Mouse (Mus musculus): ENCODE measurements at regions not wholly inside any gene's neighbourhood (a gene's known extent, or its start where the extent isn't known, plus 50 kb on each side); places are given as distances from the start of the nearest gene placed in this dataset.
A peak's percentile ranks its signal among the peaks of the same experiment; 100 is the strongest.

GRCm38 (mm10) chr14:73978694-73979093, 317.7 kb downstream of the Gm21750 start:
- DNase-seq (ENCODE audit: low spot score), result no peak

GRCm38 (mm10) chr14:73996229-73996628, 335.2 kb downstream of the Gm21750 start:
- no peak for DNase-seq (ENCODE audit: low spot score)

GRCm38 (mm10) chr14:73997796-73998195, 336.8 kb downstream of the Gm21750 start:
- DNase-seq (ENCODE audit: low spot score), result no peak

- DNase-seq (ENCODE audit: low spot score), result no peak
These were observed 338.4 kb downstream of the Gm21750 start for GRCm38 (mm10) chr14:73999409-73999909.

- DNase-seq (ENCODE audit: low spot score), result no peak
These were observed 345.9 kb downstream of the Gm21750 start for GRCm38 (mm10) chr14:74006911-74007310.

GRCm38 (mm10) chr14:74011555-74011954, 350.5 kb downstream of the Gm21750 start:
- DNase-seq (ENCODE audit: low spot score), result no peak

- DNase-seq (ENCODE audit: low spot score), result no peak
These were observed 358.4 kb downstream of the Gm21750 start for GRCm38 (mm10) chr14:74019421-74019820.

- DNase-seq (ENCODE audit: low spot score), result peak; percentile 5
These were observed 386.1 kb downstream of the Gm21750 start for GRCm38 (mm10) chr14:74047009-74047694.

GRCm38 (mm10) chr14:74047695-74048280, 386.8 kb downstream of the Gm21750 start:
- DNase-seq (ENCODE audit: low spot score), result no peak

- DNase-seq (ENCODE audit: low spot score), result no peak
These were observed 387.4 kb downstream of the Gm21750 start for GRCm38 (mm10) chr14:74048386-74048785.

GRCm38 (mm10) chr14:74066051-74066450, 405.0 kb downstream of the Gm21750 start:
- DNase-seq (ENCODE audit: low spot score), result no peak

GRCm38 (mm10) chr14:74093016-74093415, 432.0 kb downstream of the Gm21750 start:
- DNase-seq (ENCODE audit: low spot score), result peak; percentile 41

- no peak for DNase-seq (ENCODE audit: low spot score)
These were observed 438.7 kb downstream of the Gm21750 start for GRCm38 (mm10) chr14:74099696-74100095.

GRCm38 (mm10) chr14:74112603-74113002, 451.6 kb downstream of the Gm21750 start:
- DNase-seq (ENCODE audit: low spot score), result no peak

- DNase-seq (ENCODE audit: low spot score), result no peak
These were observed 452.1 kb downstream of the Gm21750 start for GRCm38 (mm10) chr14:74113116-74113515.

GRCm38 (mm10) chr14:74113556-74113955, 452.5 kb downstream of the Gm21750 start:
- no peak for DNase-seq (ENCODE audit: low spot score)

GRCm38 (mm10) chr14:74117686-74118085, 456.7 kb downstream of the Gm21750 start:
- no peak for DNase-seq (ENCODE audit: low spot score)

- DNase-seq (ENCODE audit: low spot score), result no peak
These were observed 484.2 kb downstream of the Gm21750 start for GRCm38 (mm10) chr14:74145202-74145700.

GRCm38 (mm10) chr14:74166221-74166620, 474.4 kb upstream of the Htr2a start:
- no peak for DNase-seq (ENCODE audit: low spot score)

- DNase-seq (ENCODE audit: low spot score), result no peak
These were observed 471.3 kb upstream of the Htr2a start for GRCm38 (mm10) chr14:74169131-74169875.

GRCm38 (mm10) chr14:74180066-74180465, 460.6 kb upstream of the Htr2a start:
- DNase-seq (ENCODE audit: low spot score), result no peak

- DNase-seq (ENCODE audit: low spot score), result no peak
These were observed 457.6 kb upstream of the Htr2a start for GRCm38 (mm10) chr14:74182996-74183395.

- no peak for DNase-seq (ENCODE audit: low spot score)
These were observed 438.9 kb upstream of the Htr2a start for GRCm38 (mm10) chr14:74201710-74202109.

All from embryo, embryonic 10 days (tissue).